Mouse (Mus musculus) forebrain, embryonic 16.5 days (tissue): ENCODE results near the gene Rc3h1. TPM values are rescaled to one million over a fixed set of nuclear protein-coding genes. Genes with fewer than 3 reads are reported as not detected.
A peak's percentile ranks its signal among the peaks of the same experiment; 100 is the strongest.

Experiments
- ATAC-seq: fragments of 200-750 bp; cut with Nextera tagmentation; 2 replicates; pipeline ENCODE4 v1.8.0; 2017; ENCODE audit warnings: mild to moderate bottlenecking, moderate library complexity
- H3K27ac ChIP-seq: fragments of 300-500 bp; sonication (generic); 2 replicates; pipeline ENCODE4 v1.5.1; 2014; ENCODE audit warnings: low read length, control low read depth
- H3K27me3 ChIP-seq: fragments of 300-500 bp; sonication (generic); replicated peaks from 2 replicates; pipeline ENCODE4 v1.6.1; 2014; ENCODE audit warnings: low read length; ENCODE audit not compliant: control insufficient read depth, insufficient read depth
- H3K36me3 ChIP-seq: fragments of 300-500 bp; sonication (generic); 2 replicates; pipeline ENCODE4 v1.6.1; 2014; ENCODE audit not compliant: control insufficient read depth, insufficient read depth
- H3K4me1 ChIP-seq: fragments of 300-500 bp; sonication (generic); replicated peaks from 2 replicates; pipeline ENCODE4 v1.6.1; 2014; ENCODE audit warnings: low read length; ENCODE audit not compliant: control insufficient read depth, insufficient read depth
- H3K4me2 ChIP-seq: fragments of 300-500 bp; sonication (generic); 2 replicates; pipeline ENCODE4 v1.6.1; 2014; ENCODE audit warnings: mild to moderate bottlenecking, low read length, control low read depth
- H3K4me3 ChIP-seq: fragments of 300-500 bp; sonication (generic); replicated peaks from 2 replicates; pipeline ENCODE4 v1.5.1; 2014; ENCODE audit warnings: mild to moderate bottlenecking, low read length, control low read depth
- H3K9ac ChIP-seq: fragments of 300-500 bp; sonication (generic); replicated peaks from 2 replicates; pipeline ENCODE4 v1.6.1; 2014; ENCODE audit warnings: low read depth, low read length, control low read depth
- H3K9me3 ChIP-seq: fragments of 300-500 bp; sonication (generic); 2 replicates; pipeline ENCODE4 v1.6.1; 2016; ENCODE audit warnings: low read length; ENCODE audit not compliant: control insufficient read depth
- WGBS: fragments of 180-500 bp; shearing (Covaris S2); extraction: QIAGEN DNeasy Blood & Tissue Kit; methylation state at CpG from one replicate; pipeline ENCODE4 v1.1.7; 2014; 5-methylcytosine and 5-hydroxymethylcytosine counted together
- polyA plus RNA-seq: library from polyadenylated mRNA; unstranded; fragments of >200 nt; fragmentation: Nextera tagmentation; extraction: Ambion mirVana; gene quantifications from 2 replicates; pipeline ENCODE4 v1.2.1, GENCODE M21; 2015

The Rc3h1 gene
- polyA plus RNA-seq, 1 experiment from 2014 or later: 8.1 TPM

- Histone ChIP-seq H3K4me2 (no peak overlapping the region), H3K36me3 (no peaks in the 10 kb centered on the region), H3K9me3 (no peaks in the 10 kb centered on the region), H3K4me1 (no peaks in the 10 kb centered on the region), H3K27me3 (no peaks in the 10 kb centered on the region), H3K27ac (no peak overlapping the region), H3K9ac (no peak overlapping the region), H3K4me3 (no peak overlapping the region)
- no peak for ATAC-seq
- 93% methylated on average over 1 of the region's 1 CpGs for WGBS
Observed at GRCm38 (mm10) chr1:160921938-160922337, 15.7 kb downstream of the Rc3h1 start.

GRCm38 (mm10) chr1:160931320-160931719 lies 25.1 kb downstream of the Rc3h1 start:
- Histone ChIP-seq H3K4me3 (no peak overlapping the region), H3K27me3 (no peaks in the 10 kb centered on the region), H3K4me1 (no peaks in the 10 kb centered on the region), H3K9me3 (no peaks in the 10 kb centered on the region), H3K27ac (no peak overlapping the region), H3K36me3 (peaks cover 7% of the 10 kb centered on the region; the same call in 1 of the 2 replicates), H3K4me2 (no peak overlapping the region), H3K9ac (no peak overlapping the region)
- no peak for ATAC-seq

GRCm38 (mm10) chr1:160933896-160934482 lies 27.8 kb downstream of the Rc3h1 start:
- H3K36me3 ChIP-seq: peaks cover 11% of the 10 kb centered on the region
- no peak overlapping the region for H3K4me2 ChIP-seq
- peak; percentile 61; the same call in 1 of the 2 replicates for ATAC-seq
- H3K4me1 ChIP-seq: no peaks in the 10 kb centered on the region
- H3K27me3 ChIP-seq: no peaks in the 10 kb centered on the region
- H3K9me3 ChIP-seq: no peaks in the 10 kb centered on the region
- no peak overlapping the region; the same call in 1 of the 2 replicates for H3K27ac ChIP-seq
- no peak overlapping the region for H3K9ac ChIP-seq
- 68% methylated on average over 4 of the region's 4 CpGs for WGBS
- no peak overlapping the region for H3K4me3 ChIP-seq

GRCm38 (mm10) chr1:160935551-160935950 lies 29.3 kb downstream of the Rc3h1 start:
- H3K27ac ChIP-seq: no peak overlapping the region
- no peak overlapping the region for H3K9ac ChIP-seq
- no peak overlapping the region for H3K4me3 ChIP-seq
- no peaks in the 10 kb centered on the region for H3K4me1 ChIP-seq
- no peak overlapping the region for H3K4me2 ChIP-seq
- ATAC-seq: peak; percentile 63
- peaks cover 15% of the 10 kb centered on the region for H3K36me3 ChIP-seq
- 95% methylated on average over 6 of the region's 6 CpGs for WGBS
- no peaks in the 10 kb centered on the region for H3K9me3 ChIP-seq
- H3K27me3 ChIP-seq: no peaks in the 10 kb centered on the region

- H3K4me1 ChIP-seq: no peaks in the 10 kb centered on the region
- H3K4me2 ChIP-seq: no peak overlapping the region
- WGBS: 90% methylated on average over 7 of the region's 7 CpGs
- H3K4me3 ChIP-seq: no peak overlapping the region
- H3K27me3 ChIP-seq: no peaks in the 10 kb centered on the region
- H3K9me3 ChIP-seq: no peaks in the 10 kb centered on the region
- H3K36me3 ChIP-seq: peaks cover 40% of the 10 kb centered on the region
- H3K27ac ChIP-seq: no peak overlapping the region
- ATAC-seq: no peak
- no peak overlapping the region for H3K9ac ChIP-seq
Observed at GRCm38 (mm10) chr1:160963199-160963598, 57.0 kb downstream of the Rc3h1 start.

- Histone ChIP-seq H3K36me3 (peaks cover 48% of the 10 kb centered on the region), H3K9me3 (no peaks in the 10 kb centered on the region), H3K27me3 (no peaks in the 10 kb centered on the region), H3K4me1 (no peaks in the 10 kb centered on the region), H3K4me3 (no peak overlapping the region), H3K9ac (no peak overlapping the region), H3K27ac (no peak overlapping the region), H3K4me2 (no peak overlapping the region)
- WGBS: 94% methylated on average over 1 of the region's 1 CpGs
- peak; percentile 33; the same call in 1 of the 2 replicates for ATAC-seq
Observed at GRCm38 (mm10) chr1:160967268-160967667, 61.0 kb downstream of the Rc3h1 start.

- WGBS: 88% methylated on average over 5 of the region's 5 CpGs
- Histone ChIP-seq H3K27me3 (no peaks in the 10 kb centered on the region), H3K4me3 (no peak overlapping the region), H3K4me1 (no peaks in the 10 kb centered on the region), H3K9me3 (no peaks in the 10 kb centered on the region), H3K36me3 (peaks cover 38% of the 10 kb centered on the region), H3K27ac (no peak overlapping the region), H3K9ac (no peak overlapping the region), H3K4me2 (no peak overlapping the region)
- no peak for ATAC-seq
Observed at GRCm38 (mm10) chr1:160968643-160969042, 62.4 kb downstream of the Rc3h1 start.

DNA sequence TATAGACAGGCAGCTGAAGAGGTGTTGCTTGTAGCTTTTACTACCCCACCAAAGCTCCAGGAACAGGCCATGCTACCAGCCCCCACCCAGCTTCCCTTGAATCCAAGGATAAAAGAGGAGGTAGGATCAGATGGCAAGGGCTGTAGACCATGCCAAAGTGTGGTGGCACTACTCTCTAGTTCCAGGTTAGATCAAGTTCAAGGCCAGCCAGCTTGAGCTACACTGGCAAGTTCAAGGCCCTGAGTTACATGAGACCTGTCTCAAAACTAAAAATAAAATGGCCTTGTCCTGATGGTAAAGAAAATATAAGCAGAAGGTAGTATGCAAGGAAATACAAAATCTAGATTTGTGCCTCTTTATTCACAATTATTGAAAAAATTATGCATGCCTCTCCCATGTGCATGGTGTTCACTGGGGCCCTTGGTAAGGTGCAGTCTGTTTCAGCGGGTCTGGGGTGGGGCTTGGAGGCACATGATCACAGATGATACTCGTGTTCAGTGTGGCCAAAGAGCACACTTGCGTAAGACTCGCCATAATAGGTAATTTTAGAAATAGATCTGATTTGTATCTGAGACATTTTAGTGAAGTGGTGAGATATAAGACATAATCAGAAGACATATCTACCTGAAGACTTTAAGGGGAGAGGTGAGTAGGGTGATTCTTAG lies 72.0 kb downstream of the Rc3h1 start, which contains the start of gene Serpinc1:
Gene Serpinc1 (plus strand): TSS at position 515 of the 665 bp plus-strand sequence.
- H3K27ac ChIP-seq: no peak within 1 kb of the TSS
- no peak within 1 kb of the TSS for H3K4me2 ChIP-seq
- 92% methylated on average over 4 of the region's 4 CpGs for WGBS
- H3K9ac ChIP-seq: no peak within 1 kb of the TSS
- H3K4me3 ChIP-seq: no peak within 1 kb of the TSS
- no peaks in the 10 kb centered on the region for H3K36me3 ChIP-seq
- no peaks in the 10 kb centered on the region for H3K4me1 ChIP-seq
- no peaks in the 10 kb centered on the region for H3K27me3 ChIP-seq
- ATAC-seq: no peak
- no peaks in the 10 kb centered on the region for H3K9me3 ChIP-seq

- H3K27ac ChIP-seq: no peak overlapping the region
- H3K27me3 ChIP-seq: no peaks in the 10 kb centered on the region
- 85% methylated on average over 5 of the region's 5 CpGs for WGBS
- H3K4me3 ChIP-seq: no peak overlapping the region
- no peak overlapping the region for H3K4me2 ChIP-seq
- no peak for ATAC-seq
- no peaks in the 10 kb centered on the region for H3K36me3 ChIP-seq
- no peaks in the 10 kb centered on the region for H3K9me3 ChIP-seq
- H3K4me1 ChIP-seq: no peaks in the 10 kb centered on the region
- no peak overlapping the region for H3K9ac ChIP-seq
Observed at GRCm38 (mm10) chr1:160980021-160980420, 73.8 kb downstream of the Rc3h1 start.
